Mouse (Mus musculus) frontal cortex, postnatal 10 days (tissue): ENCODE data around the gene Majin.

Experiments used
- DNase-seq, 2 experiments: peaks; one replicate each; pipeline ENCODE4 v3.0.0; 2022; ENCODE audit warnings: low spot score in 2 of 2, mixed read lengths in 1 of 2

Gene Majin

GRCm38 (mm10) chr19:6184131-6184530, at the start of gene Majin:
TSS of gene Majin (plus strand) at chr19:6184388.
- no peak for DNase-seq

DNA sequence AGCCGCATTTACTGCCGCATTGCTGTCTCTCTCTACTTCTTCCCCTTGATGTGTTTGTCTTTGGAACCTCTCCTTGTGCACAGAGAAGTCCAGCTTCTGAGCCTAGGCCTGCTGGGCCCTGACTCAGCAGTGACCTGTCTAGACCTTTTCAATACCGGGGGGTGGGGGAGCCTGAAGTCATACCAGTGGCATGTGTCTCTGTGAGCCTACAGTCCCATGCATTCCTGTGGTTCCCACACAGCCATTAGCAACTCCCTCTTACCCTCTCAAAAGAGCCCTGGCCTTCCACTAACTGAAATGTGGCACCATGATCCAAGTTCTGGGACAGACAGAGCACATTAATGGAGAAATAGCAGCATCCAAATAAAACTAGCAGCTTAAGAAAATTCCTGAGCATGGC, 47.8 kb upstream of the Majin start:
- DNase-seq = no peak

GRCm38 (mm10) chr19:6139701-6140100, 44.5 kb upstream of the Majin start:
- DNase-seq = no peak

DNA sequence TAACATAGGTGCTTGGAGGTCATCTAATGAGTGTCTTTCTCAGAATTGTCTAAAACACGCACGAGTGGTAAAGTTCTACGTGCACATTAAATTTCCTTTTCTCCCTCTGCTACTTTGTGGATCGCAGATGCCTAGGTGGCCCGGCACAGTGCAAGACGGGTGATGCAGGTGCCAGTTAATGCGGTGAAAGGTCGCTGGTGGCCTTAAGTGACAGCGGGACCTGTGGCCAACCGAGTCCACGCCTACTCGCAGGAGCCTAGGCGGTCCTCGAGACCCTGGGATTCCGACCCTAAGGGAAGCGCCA, 43.9 kb upstream of the Majin start:
- no peak for DNase-seq

- DNase-seq = peak; percentile 89 to 92
Measured at GRCm38 (mm10) chr19:6140678-6141393, 43.4 kb upstream of the Majin start, which contains the start of gene Batf2. TSS of gene Batf2 (plus strand) at chr19:6140983.

- DNase-seq = peak; percentile 76 to 80
Measured at GRCm38 (mm10) chr19:6141394-6141749, 42.8 kb upstream of the Majin start, which contains the start of gene Arl2. TSS of gene Arl2 (minus strand) at chr19:6141548.

GRCm38 (mm10) chr19:6144842-6145241, 39.3 kb upstream of the Majin start:
- DNase-seq = no peak

GRCm38 (mm10) chr19:6155174-6155573, 29.0 kb upstream of the Majin start:
- no peak for DNase-seq

- DNase-seq = no peak
Measured at GRCm38 (mm10) chr19:6156372-6156771, 27.8 kb upstream of the Majin start.

- no peak for DNase-seq
Measured at GRCm38 (mm10) chr19:6157220-6157619, 27.0 kb upstream of the Majin start.

DNA sequence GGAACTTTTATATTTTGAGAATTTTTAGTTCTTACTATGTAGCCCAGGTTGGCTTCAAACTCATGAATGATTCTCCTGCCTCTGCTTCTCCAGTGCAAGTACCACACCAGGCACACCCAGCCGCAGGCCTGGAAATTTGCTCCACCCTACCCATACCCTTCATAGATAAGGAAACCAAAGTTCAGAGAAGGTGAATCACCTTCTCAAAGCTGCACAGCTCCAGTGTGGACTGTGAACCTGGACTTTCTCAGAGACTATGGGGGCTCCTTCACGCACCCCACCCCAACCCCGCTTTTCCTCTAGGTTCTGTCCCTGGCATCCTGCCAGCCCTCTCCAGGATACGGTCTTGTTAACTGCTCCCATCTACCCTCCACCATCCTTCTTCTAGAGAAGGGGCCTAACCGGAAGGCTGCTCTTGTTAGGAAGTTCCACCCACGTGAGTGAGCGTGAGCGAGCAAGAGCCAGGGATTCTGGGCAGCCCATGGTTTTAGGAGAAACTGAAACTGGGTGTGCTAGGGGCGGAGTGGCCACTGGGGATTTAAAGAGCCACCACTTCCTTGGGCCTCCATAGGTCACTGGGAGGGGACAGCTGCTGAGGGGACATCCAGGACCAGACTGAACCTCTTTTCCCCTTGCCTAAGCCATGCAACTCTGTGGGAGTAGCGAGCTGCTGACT, 20.2 kb upstream of the Majin start:
- DNase-seq = no peak

DNA sequence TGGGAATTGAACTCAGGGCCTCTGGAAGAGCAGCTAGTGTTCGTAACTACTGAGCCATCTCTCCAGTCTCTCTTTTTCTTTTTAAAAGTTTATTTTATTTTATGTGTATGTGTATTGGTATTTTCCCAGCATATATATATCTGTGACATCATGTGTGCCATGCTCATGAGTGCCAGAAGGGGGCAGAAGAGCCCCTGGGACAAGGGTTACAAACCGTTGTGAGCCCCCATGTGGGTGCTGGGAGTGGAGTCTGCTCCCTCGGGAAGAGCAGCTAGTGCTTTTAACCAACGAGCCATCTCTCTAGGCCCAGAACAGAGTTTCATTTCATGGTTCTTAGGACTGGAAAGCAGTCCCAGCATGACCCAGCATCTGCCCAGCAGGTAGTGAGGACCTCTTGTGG, 17.4 kb upstream of the Majin start:
- DNase-seq = no peak

DNA sequence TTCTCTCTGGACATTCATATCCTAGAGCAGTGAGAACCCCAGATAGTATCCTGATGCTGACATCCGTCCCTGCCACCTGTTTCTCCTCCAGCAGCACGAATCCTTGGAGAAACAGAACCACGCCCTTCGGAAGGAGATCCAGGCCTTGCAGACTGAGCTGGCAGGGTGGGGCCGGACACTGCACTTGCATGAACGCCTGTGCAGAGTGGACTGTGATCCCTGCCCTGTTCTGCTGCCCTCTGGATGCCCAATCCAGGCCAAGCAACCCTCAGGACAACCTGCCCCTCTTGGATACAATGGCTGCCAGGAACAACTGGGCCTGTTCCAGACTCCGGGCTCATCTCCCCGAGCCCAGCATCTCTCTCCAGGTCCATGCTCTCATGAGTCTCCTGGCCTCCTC, 13.0 kb upstream of the Majin start:
- DNase-seq = no peak

DNA sequence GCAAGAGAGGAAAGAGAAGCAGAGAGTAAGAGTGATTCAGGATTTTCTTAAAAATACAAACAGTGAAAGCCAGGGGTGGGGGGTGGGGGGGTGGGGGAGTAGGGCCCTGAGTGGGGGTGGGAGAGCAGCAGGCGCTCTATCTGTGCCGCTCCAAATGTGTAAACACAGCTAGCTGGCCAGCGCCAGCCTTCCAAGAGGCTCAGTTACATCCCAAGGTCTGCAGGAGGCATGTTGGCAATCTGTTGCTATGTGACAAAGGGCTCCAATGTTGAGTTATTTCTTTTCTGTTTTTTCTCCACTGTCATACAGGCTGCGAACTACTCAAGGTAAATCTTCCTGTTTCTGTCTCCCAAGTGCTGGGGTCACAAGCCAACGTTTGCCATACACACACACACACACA, 9.4 kb upstream of the Majin start:
- DNase-seq = no peak

DNA sequence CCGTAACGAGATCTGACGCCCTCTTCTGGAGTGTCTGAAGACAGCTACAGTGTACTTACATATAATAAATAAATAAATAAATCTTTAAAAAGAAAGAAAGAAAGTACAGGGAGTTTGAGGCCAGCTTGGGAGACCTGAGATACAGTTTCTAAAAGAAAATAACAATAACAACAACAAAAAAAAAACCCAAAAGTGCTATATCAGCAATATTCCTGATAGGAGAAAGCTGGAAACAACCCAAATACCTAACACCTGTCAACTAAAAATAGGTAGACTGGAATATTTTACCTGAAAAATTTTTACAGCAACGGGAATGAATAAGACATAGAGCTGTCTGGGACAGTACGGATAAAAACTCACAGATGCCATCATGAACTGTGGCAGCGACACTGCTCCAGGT, 5.4 kb upstream of the Majin start:
- DNase-seq = no peak

DNA sequence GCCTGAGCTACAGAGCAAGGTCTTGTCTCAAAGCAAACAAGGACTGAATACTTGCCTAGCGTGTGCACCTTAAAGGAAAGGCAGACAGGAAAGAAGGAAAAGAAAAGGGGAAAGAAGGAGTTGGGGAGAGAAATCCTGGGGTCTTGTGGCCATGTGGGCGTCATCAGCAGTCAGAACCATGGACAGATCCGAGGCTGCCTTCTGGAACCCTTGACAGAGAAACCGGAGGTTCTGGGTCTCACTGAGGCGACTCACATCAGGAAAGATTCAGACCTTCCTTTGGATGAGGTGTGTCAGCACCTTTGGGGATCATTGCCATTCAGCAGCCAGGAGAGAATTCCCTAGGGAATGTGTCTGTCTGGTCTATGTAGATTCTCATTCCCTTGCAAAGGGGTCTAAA, 2.6 kb upstream of the Majin start:
- DNase-seq = no peak

GRCm38 (mm10) chr19:6182534-6182933, 1.7 kb upstream of the Majin start:
- no peak for DNase-seq

DNA sequence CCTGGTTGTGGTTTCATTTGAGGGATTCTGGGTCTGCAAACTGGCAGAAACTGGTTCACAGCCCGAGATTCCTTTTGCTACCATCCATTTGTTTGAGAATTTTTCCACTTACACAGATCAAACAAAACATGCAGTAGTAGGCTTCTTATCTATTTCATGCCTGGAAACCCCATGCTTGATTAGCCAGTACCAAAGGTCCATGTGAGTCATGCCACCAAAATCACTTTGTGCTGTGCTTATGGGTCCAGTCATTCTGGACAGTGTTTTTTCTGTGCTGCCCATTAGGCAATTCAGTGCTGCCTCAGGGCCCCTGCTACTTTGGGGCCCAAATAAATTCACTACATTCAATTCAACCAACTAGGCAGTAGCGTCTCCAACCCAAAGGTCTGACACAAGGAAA, 20.1 kb downstream of the Majin start:
- no peak for DNase-seq

- no peak for DNase-seq
Measured at GRCm38 (mm10) chr19:6206716-6207115, 22.5 kb downstream of the Majin start.

DNA sequence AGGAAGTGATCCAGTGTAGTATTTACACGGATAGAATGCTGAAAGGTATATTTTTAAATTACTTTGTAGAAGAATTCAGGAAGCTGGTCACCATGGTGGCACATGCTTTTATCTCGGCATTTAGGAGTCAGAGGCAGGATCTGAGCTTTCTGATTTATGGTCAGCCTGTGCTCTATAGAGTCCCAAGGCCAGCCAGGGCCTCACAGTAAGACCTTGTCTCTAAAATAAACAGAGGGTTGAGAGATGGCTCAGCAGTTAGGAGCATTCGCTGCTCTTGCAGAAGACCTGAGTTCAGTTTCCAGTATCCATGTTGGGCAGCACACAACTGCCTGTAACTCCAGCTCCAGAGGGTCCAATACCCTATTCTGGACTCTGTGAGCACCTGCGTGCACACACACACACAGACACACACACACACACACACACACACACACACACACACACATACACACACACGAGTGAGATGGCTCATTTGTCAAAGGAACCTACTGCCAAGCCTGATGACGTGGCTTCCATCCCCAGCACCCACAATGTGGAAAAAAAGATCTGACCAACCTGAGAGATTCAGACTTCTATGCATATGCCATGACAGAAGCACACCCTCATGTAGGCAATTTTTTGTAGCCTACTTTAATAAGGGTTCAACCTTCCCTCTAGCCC, 32.0 kb downstream of the Majin start:
- DNase-seq = no peak

DNA sequence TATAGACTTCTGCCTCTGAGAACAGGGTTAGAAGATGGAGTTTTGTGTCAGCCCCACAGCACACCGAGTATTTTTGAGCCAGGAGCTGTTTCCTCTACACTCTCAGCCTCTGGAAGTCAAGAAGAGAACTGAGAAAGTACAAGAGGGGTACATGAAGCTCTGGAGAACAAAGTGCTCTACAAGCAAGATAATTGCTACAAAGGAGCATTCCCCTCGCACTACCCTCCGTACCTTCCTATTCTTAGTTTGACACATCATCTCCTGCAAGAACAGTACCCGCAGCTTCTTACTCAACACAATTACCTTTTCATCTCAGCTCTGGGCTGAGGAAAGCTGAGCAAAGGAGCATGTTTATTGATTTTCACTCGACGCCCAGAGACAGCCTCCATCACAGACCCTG, 34.4 kb downstream of the Majin start:
- DNase-seq = no peak

DNA sequence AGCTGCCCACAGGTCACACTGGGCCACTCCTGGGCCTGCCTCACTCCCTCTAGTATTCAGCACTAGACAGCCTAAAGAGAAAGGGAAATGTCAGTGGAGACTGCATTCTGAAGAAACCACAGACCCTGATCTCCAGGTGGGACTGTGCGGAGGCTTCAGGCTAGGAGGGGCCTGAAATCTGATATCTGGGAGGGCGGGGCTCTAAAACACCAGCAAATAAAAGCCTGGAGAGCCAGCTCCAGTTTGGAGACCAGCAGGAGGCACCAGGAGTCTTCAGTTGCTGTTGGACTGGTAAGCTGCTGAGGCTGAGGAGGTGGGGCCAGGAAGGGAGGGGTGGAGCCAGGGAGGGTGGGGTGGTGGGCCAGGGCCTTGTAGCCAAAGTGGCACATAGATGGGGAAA, 41.9 kb downstream of the Majin start, which contains the start of gene Gpha2:
Gene Gpha2 (plus strand): TSS at position 246 of the 400 bp plus-strand sequence.
- DNase-seq = no peak

DNA sequence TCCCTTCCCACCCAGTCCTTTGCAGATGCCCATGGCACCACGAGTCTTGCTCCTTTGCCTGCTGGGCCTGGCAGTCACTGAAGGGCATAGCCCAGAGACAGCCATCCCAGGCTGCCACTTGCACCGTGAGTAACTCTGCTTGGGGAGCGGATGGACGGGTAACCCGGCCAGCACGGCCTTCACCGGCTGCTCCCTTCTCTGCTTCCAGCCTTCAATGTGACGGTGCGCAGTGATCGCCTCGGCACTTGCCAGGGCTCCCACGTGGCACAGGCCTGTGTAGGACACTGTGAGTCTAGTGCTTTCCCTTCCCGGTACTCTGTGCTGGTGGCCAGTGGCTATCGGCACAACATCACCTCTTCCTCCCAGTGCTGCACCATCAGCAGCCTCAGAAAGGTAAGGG, 42.6 kb downstream of the Majin start:
- no peak for DNase-seq
